Mouse (Mus musculus) megakaryocyte, embryonic 14.5 days (primary cell): ENCODE measurements around the gene Ttc7b.

ENCODE experiments used
- FLI1 ChIP-seq: IDR thresholded peaks from 2 replicates; pipeline ENCODE4 v1.6.1; 2012; ENCODE audit warnings: low read length, inconsistent platforms, mixed read lengths
- GATA1 ChIP-seq: IDR thresholded peaks from 3 replicates; pipeline ENCODE4 v1.6.1; 2012; ENCODE audit warnings: mixed read lengths, low read length, inconsistent platforms, borderline replicate concordance

GRCm38 (mm10) chr12:100505484-100505883 lies 15.1 kb downstream of the Ttc7b start:
- TF ChIP-seq FLI1 = no peak
- TF ChIP-seq GATA1 = no peak; the same call in 2 of the 3 replicates
